Mouse (Mus musculus) layer of hippocampus, adult 2 months (tissue): ENCODE measurements around the gene Padi4. TPM values are rescaled to one million over a fixed set of nuclear protein-coding genes. Genes with fewer than 3 reads are reported as not detected.

Experiments used
- DNase-seq, 2 experiments: peaks; one replicate each; pipeline ENCODE4 v3.0.0; 2022; ENCODE audit warnings: low spot score in 2 of 2
- H3K27ac ChIP-seq: fragments of 200-600 bp; 2 replicates; pipeline ENCODE4 v1.8.1; 2022
- H3K4me3 ChIP-seq: fragments of 200-600 bp; 2 replicates; pipeline ENCODE4 v1.8.1; 2022; ENCODE audit warnings: mild to moderate bottlenecking
- CTCF ChIP-seq: fragments of 200-600 bp; conservative IDR thresholded peaks from 2 replicates; pipeline ENCODE4 v1.8.1; 2022; ENCODE audit warnings: antibody characterized with exemption, mild to moderate bottlenecking, moderate library complexity
- total RNA-seq, 2 experiments: library from RNA; stranded (reverse); gene quantifications; 2 replicates each; pipeline ENCODE4 v1.2.3; 2021

Padi4 gene
- total RNA-seq, 2 experiments from 2014 or later, result not detected

GRCm38 (mm10) chr4:140780507-140780906 is 6.5 kb upstream of the Padi4 start:
- no peak for DNase-seq
- no peak overlapping the region for H3K4me3 ChIP-seq

DNA sequence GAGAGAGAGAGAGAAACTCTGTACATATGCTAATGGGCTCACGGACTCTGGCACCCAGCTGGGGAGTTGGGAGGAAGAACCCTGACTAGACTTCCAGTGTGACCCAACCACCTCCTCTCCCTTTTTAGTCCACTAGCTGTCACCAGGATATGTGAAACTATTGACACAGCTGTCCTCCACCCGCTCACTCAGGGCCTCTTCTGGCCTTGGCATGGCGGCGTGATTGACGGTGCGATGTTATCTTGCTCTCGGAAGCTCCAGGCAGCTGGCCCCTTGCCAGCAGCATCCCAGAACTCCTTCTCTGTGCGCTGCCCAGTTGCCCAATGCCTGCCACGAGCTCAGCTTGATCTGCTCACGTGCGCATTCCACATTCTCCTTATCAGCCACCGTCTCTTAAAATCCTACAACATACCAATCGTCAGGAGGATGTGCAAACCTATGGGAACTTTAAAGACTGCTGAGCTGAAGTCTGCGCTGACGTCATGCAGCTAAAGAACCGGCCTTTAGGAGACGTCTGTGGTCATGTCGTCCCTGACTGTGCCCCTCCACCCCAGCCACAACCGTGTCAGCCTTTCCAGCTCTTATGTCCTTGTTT is 5.9 kb upstream of the Padi4 start:
- H3K4me3 ChIP-seq, result no peak overlapping the region
- TF ChIP-seq CTCF, result no peak
- no peak overlapping the region for H3K27ac ChIP-seq
- DNase-seq, result no peak

More at GRCm38 (mm10) chr4:140780507-140780906, 6.5 kb upstream of the Padi4 start:
- TF ChIP-seq CTCF, result no peak
- H3K27ac ChIP-seq, result no peak overlapping the region

DNA sequence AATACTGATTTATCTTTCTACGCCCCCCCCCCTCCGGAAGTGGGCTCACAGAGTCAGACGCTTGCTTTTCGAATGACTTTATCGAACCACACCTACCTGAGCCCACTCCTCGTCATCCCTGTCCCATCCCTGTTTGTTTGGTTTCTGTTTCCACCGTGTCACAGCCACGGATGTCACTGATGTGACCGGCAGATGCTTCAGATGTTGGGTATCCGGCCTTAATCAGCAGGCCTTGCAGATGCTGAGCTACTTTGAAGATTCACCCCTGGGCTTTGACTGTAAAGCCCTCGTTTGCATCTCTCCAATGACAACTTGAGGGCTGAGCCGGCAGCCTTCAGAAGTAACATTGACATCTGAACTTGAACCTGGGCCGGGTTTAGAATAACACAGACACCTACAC is 2.6 kb upstream of the Padi4 start:
- TF ChIP-seq CTCF, result no peak

DNA sequence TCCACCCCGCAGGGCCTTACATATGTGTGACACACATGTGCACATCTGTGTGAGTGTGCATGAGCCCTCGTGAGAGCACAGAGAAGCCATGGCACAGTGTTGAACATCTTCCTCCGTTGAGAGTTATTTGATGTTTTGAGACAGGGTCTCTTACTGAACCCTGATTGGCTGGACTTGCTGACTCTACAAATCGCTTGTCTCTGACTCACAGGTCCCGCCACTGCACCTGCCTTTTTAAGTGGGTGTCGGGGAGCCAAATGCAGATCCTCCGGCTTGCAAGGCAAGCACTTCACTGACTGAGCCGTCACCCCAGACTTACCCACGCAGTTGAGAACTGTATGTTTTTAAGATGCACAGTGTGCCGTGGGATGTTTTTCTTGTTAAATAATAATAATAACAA is 1.8 kb upstream of the Padi4 start:
- no peak for TF ChIP-seq CTCF
- no peak overlapping the region for H3K27ac ChIP-seq
- no peak overlapping the region for H3K4me3 ChIP-seq
- no peak for DNase-seq

More for the DNA sequence above, 2.6 kb upstream of the Padi4 start:
- Histone ChIP-seq H3K4me3 (no peak overlapping the region), H3K27ac (no peak overlapping the region)
- no peak for DNase-seq

GRCm38 (mm10) chr4:140774893-140775292 is 857 bp upstream of the Padi4 start:
- Histone ChIP-seq H3K27ac (no peak overlapping the region), H3K4me3 (no peak overlapping the region)
- DNase-seq, result no peak
- no peak for TF ChIP-seq CTCF

GRCm38 (mm10) chr4:140771091-140771490 is 2.9 kb downstream of the Padi4 start:
- TF ChIP-seq CTCF, result no peak
- Histone ChIP-seq H3K27ac (no peak overlapping the region), H3K4me3 (no peak overlapping the region)
- no peak for DNase-seq

GRCm38 (mm10) chr4:140770433-140770832 is 3.6 kb downstream of the Padi4 start:
- TF ChIP-seq CTCF, result no peak
- Histone ChIP-seq H3K4me3 (peak overlapping the region; percentile 31; the same call in 1 of the 2 replicates), H3K27ac (no peak overlapping the region)
- DNase-seq, result no peak

DNA sequence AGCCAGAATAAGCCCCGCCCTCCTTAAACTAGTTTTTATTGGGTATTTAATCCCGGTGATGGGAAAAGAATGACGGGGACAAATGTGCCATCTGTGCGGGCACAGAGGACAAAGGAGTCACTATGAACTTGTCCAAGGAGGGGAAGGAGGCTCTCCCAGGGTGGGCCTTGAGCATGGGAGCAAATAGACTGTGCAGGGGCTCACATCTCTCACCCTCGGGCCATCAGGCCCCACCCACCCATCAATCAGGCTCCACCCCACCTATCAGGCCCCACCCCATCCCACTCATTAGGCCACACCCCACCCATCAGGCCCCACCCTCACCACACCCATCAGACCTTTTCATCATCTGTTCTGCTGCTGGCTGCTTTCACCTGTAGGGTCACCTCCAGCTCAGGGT is 5.1 kb downstream of the Padi4 start:
- no peak for DNase-seq
- Histone ChIP-seq H3K27ac (no peak overlapping the region), H3K4me3 (no peak overlapping the region)
- TF ChIP-seq CTCF, result no peak

- no peak overlapping the region for H3K4me3 ChIP-seq
- no peak for DNase-seq
- no peak overlapping the region for H3K27ac ChIP-seq
- no peak for TF ChIP-seq CTCF
Observed at GRCm38 (mm10) chr4:140765936-140766335, 8.1 kb downstream of the Padi4 start.

DNA sequence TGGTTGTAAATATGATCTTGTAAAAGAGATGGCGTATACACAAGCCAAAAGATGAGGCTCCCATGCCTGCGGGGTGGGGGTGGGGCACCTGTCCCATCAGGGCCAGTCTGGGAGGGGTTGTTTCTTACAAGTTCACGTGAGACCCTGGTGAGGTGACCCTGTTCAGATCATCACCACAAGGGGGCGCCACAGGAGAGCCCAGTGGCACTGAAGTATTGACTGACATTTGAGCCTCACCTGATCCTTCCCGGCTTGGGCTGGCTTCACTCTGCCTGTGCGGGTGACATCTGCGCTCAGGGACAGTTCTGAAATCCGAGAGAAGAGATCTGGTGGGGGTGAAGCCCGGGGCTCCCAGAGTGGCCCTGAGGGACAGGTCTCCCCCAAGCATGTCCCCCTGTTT is 10.9 kb downstream of the Padi4 start:
- peak in 1 of 2 experiments; percentile 25 for DNase-seq
- no peak overlapping the region for H3K27ac ChIP-seq
- H3K4me3 ChIP-seq, result no peak overlapping the region
- peak; percentile 78 for TF ChIP-seq CTCF

GRCm38 (mm10) chr4:140761601-140762000 is 12.4 kb downstream of the Padi4 start:
- TF ChIP-seq CTCF, result no peak
- Histone ChIP-seq H3K4me3 (no peak overlapping the region), H3K27ac (no peak overlapping the region)
- no peak for DNase-seq

DNA sequence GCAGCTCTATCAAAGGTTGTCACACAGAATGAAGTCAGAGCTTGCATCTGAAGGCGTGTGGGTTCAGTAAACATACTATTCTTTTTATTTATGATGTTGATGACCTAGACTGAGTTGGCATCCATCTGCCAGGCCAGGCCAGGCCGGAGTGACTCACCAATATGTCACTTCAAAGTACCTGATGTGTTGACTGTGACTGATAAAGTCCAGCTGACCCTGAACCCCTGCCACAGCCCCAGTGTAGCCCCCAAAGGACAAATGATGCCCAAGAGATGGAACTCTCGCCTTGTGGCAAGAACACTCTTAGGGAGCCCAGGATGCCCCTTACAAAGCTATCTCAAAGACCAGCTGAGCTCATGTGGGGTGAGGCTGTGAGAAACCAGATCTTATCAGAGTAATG is 18.2 kb downstream of the Padi4 start:
- H3K4me3 ChIP-seq, result no peak overlapping the region
- DNase-seq, result no peak

DNA sequence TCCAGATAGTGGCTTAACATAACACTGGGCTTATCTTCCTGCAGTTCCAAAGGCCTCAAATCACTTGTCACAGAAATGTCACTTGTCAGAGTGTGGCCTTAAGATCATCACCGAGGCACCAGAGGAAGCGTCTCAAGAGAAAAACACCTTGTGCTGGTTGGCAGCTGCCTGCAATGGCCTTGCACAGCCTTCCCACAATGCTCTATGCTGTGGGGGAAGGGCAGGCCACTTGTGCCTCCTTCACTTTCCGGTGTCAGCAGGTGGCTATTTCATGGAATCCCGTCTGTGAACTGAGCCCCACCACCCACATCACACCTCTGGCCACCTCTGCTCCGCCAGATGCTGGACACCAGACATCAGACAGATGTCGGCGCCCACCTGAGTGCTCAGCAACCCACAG is 20.7 kb downstream of the Padi4 start:
- no peak overlapping the region for H3K27ac ChIP-seq
- TF ChIP-seq CTCF, result no peak
- H3K4me3 ChIP-seq, result no peak overlapping the region
- DNase-seq, result no peak

More for the DNA sequence above, 18.2 kb downstream of the Padi4 start:
- TF ChIP-seq CTCF, result no peak
- H3K27ac ChIP-seq, result no peak overlapping the region

GRCm38 (mm10) chr4:140750328-140750727 is 23.7 kb downstream of the Padi4 start:
- no peak for TF ChIP-seq CTCF
- no peak overlapping the region; the same call in 1 of the 2 replicates for H3K4me3 ChIP-seq
- no peak for DNase-seq
- no peak overlapping the region for H3K27ac ChIP-seq
